Mouse (Mus musculus): ENCODE results near the gene Ndufaf2. TPM values are rescaled to one million over a fixed set of nuclear protein-coding genes. Genes with fewer than 3 reads are reported as not detected.
A peak's percentile ranks its signal among the peaks of the same experiment; 100 is the strongest.

The Ndufaf2 gene
- total and polyA plus RNA-seq, 2 experiments, result 10.5 to 26.1 TPM

GRCm38 (mm10) chr13:108025802-108026201 lies 132.6 kb downstream of the Ndufaf2 start:
- no peak for DNase-seq (ENCODE audit: extremely low read depth, low read depth, low spot score)
- Histone ChIP-seq H3K27ac (replicated peaks; ENCODE audit: insufficient read depth, low read depth, low read length) (no peak overlapping the region), H3K79me2 (ENCODE audit: control insufficient read depth, insufficient read depth, low read length) (no peaks in the 10 kb centered on the region), H3K9ac (ENCODE audit: low read depth, low read length) (no peak overlapping the region), H3K4me3 (ENCODE audit: insufficient read depth, low read depth, low read length) (no peak overlapping the region), H3K36me3 (ENCODE audit: control insufficient read depth, insufficient read depth, low read length) (no peaks in the 10 kb centered on the region), H3K27me3 (ENCODE audit: control insufficient read depth, insufficient read depth, low read length) (no peaks in the 10 kb centered on the region), H3K4me1 (ENCODE audit: control insufficient read depth, insufficient read depth, low read length) (no peaks in the 10 kb centered on the region)
- TF ChIP-seq CTCF (IDR thresholded peaks at IDR 0.05; ENCODE audit: low read depth, low read length) (no peak), POLR2A (IDR thresholded peaks at IDR 0.05; ENCODE audit: extremely low read depth, insufficient read depth, low read length) (no peak)
- WGBS, result 68% methylated on average over 3 of the region's 3 CpGs

GRCm38 (mm10) chr13:108017349-108017748 lies 141.1 kb downstream of the Ndufaf2 start:
- H3K36me3 ChIP-seq (ENCODE audit: control insufficient read depth, insufficient read depth, low read length), result no peaks in the 10 kb centered on the region
- H3K4me1 ChIP-seq (ENCODE audit: control insufficient read depth, insufficient read depth, low read length), result no peaks in the 10 kb centered on the region
- TF ChIP-seq CTCF (IDR thresholded peaks at IDR 0.05; ENCODE audit: low read depth, low read length), result no peak
- no peak for TF ChIP-seq POLR2A (IDR thresholded peaks at IDR 0.05; ENCODE audit: extremely low read depth, insufficient read depth, low read length)
- H3K27me3 ChIP-seq (ENCODE audit: control insufficient read depth, insufficient read depth, low read length), result no peaks in the 10 kb centered on the region
- WGBS, result 52% methylated on average over 6 of the region's 6 CpGs
- H3K79me2 ChIP-seq (ENCODE audit: control insufficient read depth, insufficient read depth, low read length), result no peaks in the 10 kb centered on the region
- DNase-seq (ENCODE audit: extremely low read depth, low read depth, low spot score), result no peak
- H3K4me3 ChIP-seq (ENCODE audit: insufficient read depth, low read depth, low read length), result no peak overlapping the region
- H3K9ac ChIP-seq (ENCODE audit: low read depth, low read length), result no peak overlapping the region
- H3K27ac ChIP-seq (replicated peaks; ENCODE audit: insufficient read depth, low read depth, low read length), result no peak overlapping the region

GRCm38 (mm10) chr13:108015166-108015565 lies 143.3 kb downstream of the Ndufaf2 start:
- H3K27ac ChIP-seq (replicated peaks; ENCODE audit: insufficient read depth, low read depth, low read length), result no peak overlapping the region
- no peaks in the 10 kb centered on the region for H3K4me1 ChIP-seq (ENCODE audit: control insufficient read depth, insufficient read depth, low read length)
- no peaks in the 10 kb centered on the region for H3K27me3 ChIP-seq (ENCODE audit: control insufficient read depth, insufficient read depth, low read length)
- no peak overlapping the region for H3K4me3 ChIP-seq (ENCODE audit: insufficient read depth, low read depth, low read length)
- H3K79me2 ChIP-seq (ENCODE audit: control insufficient read depth, insufficient read depth, low read length), result no peaks in the 10 kb centered on the region
- DNase-seq (ENCODE audit: extremely low read depth, low read depth, low spot score), result peak; percentile 6
- TF ChIP-seq CTCF (IDR thresholded peaks at IDR 0.05; ENCODE audit: low read depth, low read length) (no peak), POLR2A (IDR thresholded peaks at IDR 0.05; ENCODE audit: extremely low read depth, insufficient read depth, low read length) (no peak)
- no peaks in the 10 kb centered on the region for H3K36me3 ChIP-seq (ENCODE audit: control insufficient read depth, insufficient read depth, low read length)
- no peak overlapping the region for H3K9ac ChIP-seq (ENCODE audit: low read depth, low read length)
- WGBS, result 81% methylated on average over 6 of the region's 6 CpGs

GRCm38 (mm10) chr13:108013839-108014238 lies 144.6 kb downstream of the Ndufaf2 start:
- no peak for DNase-seq (ENCODE audit: extremely low read depth, low read depth, low spot score)
- no peak overlapping the region for H3K4me3 ChIP-seq (ENCODE audit: insufficient read depth, low read depth, low read length)
- H3K27ac ChIP-seq (replicated peaks; ENCODE audit: insufficient read depth, low read depth, low read length), result no peak overlapping the region
- no peaks in the 10 kb centered on the region for H3K36me3 ChIP-seq (ENCODE audit: control insufficient read depth, insufficient read depth, low read length)
- no peaks in the 10 kb centered on the region for H3K4me1 ChIP-seq (ENCODE audit: control insufficient read depth, insufficient read depth, low read length)
- H3K79me2 ChIP-seq (ENCODE audit: control insufficient read depth, insufficient read depth, low read length), result no peaks in the 10 kb centered on the region
- no peaks in the 10 kb centered on the region for H3K27me3 ChIP-seq (ENCODE audit: control insufficient read depth, insufficient read depth, low read length)
- no peak overlapping the region for H3K9ac ChIP-seq (ENCODE audit: low read depth, low read length)
- 31% methylated on average over 6 of the region's 6 CpGs for WGBS
- TF ChIP-seq CTCF (IDR thresholded peaks at IDR 0.05; ENCODE audit: low read depth, low read length) (no peak), POLR2A (IDR thresholded peaks at IDR 0.05; ENCODE audit: extremely low read depth, insufficient read depth, low read length) (no peak)

- no peaks in the 10 kb centered on the region for H3K79me2 ChIP-seq (ENCODE audit: control insufficient read depth, insufficient read depth, low read length)
- no peak overlapping the region for H3K4me3 ChIP-seq (ENCODE audit: insufficient read depth, low read depth, low read length)
- H3K27me3 ChIP-seq (ENCODE audit: control insufficient read depth, insufficient read depth, low read length), result no peaks in the 10 kb centered on the region
- no peak overlapping the region for H3K27ac ChIP-seq (replicated peaks; ENCODE audit: insufficient read depth, low read depth, low read length)
- TF ChIP-seq POLR2A (IDR thresholded peaks at IDR 0.05; ENCODE audit: extremely low read depth, insufficient read depth, low read length) (no peak), CTCF (IDR thresholded peaks at IDR 0.05; ENCODE audit: low read depth, low read length) (no peak)
- no peak overlapping the region for H3K9ac ChIP-seq (ENCODE audit: low read depth, low read length)
- WGBS, result 85% methylated on average over 8 of the region's 8 CpGs
- no peaks in the 10 kb centered on the region for H3K36me3 ChIP-seq (ENCODE audit: control insufficient read depth, insufficient read depth, low read length)
- no peaks in the 10 kb centered on the region for H3K4me1 ChIP-seq (ENCODE audit: control insufficient read depth, insufficient read depth, low read length)
- DNase-seq (ENCODE audit: extremely low read depth, low read depth, low spot score), result no peak
These were observed 145.3 kb downstream of the Ndufaf2 start for GRCm38 (mm10) chr13:108013110-108013509.

- H3K9ac ChIP-seq (ENCODE audit: low read depth, low read length), result no peak overlapping the region
- 90% methylated on average over 4 of the region's 4 CpGs for WGBS
- H3K27ac ChIP-seq (replicated peaks; ENCODE audit: insufficient read depth, low read depth, low read length), result no peak overlapping the region
- DNase-seq (ENCODE audit: extremely low read depth, low read depth, low spot score), result no peak
- H3K27me3 ChIP-seq (ENCODE audit: control insufficient read depth, insufficient read depth, low read length), result no peaks in the 10 kb centered on the region
- no peak for TF ChIP-seq POLR2A (IDR thresholded peaks at IDR 0.05; ENCODE audit: extremely low read depth, insufficient read depth, low read length)
- H3K79me2 ChIP-seq (ENCODE audit: control insufficient read depth, insufficient read depth, low read length), result no peaks in the 10 kb centered on the region
- H3K36me3 ChIP-seq (ENCODE audit: control insufficient read depth, insufficient read depth, low read length), result no peaks in the 10 kb centered on the region
- H3K4me3 ChIP-seq (ENCODE audit: insufficient read depth, low read depth, low read length), result no peak overlapping the region
- H3K4me1 ChIP-seq (ENCODE audit: control insufficient read depth, insufficient read depth, low read length), result no peaks in the 10 kb centered on the region
These were observed 150.6 kb downstream of the Ndufaf2 start for GRCm38 (mm10) chr13:108007861-108008260.

Data from liver, adult 2 months (tissue).